Mouse (Mus musculus) left cerebral cortex, adult 2 months (tissue): ENCODE measurements around the gene Tyw5. TPM values are rescaled to one million over a fixed set of nuclear protein-coding genes. Genes with fewer than 3 reads are reported as not detected.

ENCODE experiments used
- DNase-seq, 2 experiments: peaks; one replicate each; pipeline ENCODE4 v3.0.0; 2021 to 2022; ENCODE audit warnings: low spot score in 2 of 2, mixed read lengths in 1 of 2; ENCODE audit errors: extremely low spot score in 1 of 2
- H3K27ac ChIP-seq: fragments of 200-600 bp; 2 replicates; pipeline ENCODE4 v1.8.1; 2022
- H3K4me3 ChIP-seq: fragments of 200-600 bp; 2 replicates; pipeline ENCODE4 v1.8.1; 2022
- CTCF ChIP-seq: fragments of 200-600 bp; IDR thresholded peaks from 2 replicates; pipeline ENCODE4 v1.8.1; 2022; ENCODE audit warnings: antibody characterized with exemption, mild to moderate bottlenecking, moderate library complexity
- intact Hi-C: fragments of 180-260 bp; cut with DNase I; formaldehyde crosslinking; loops from one replicate; pipeline ENCODE4 v1.15.1; 2025
- total RNA-seq, 2 experiments: library from RNA; stranded (reverse); gene quantifications; 2 replicates each; pipeline ENCODE4 v1.2.3; 2021

Gene Tyw5
- total RNA-seq, 2 experiments from 2014 or later, result 28.6 to 30.3 TPM

- no peak for TF ChIP-seq CTCF
- Histone ChIP-seq H3K4me3 (peak within 1 kb of the TSS; percentile 96), H3K27ac (peak within 1 kb of the TSS; percentile 92)
- intact Hi-C loops, result no loop called here
- peak; percentile 94 to 96 for DNase-seq
These were observed 29.2 kb downstream of the Tyw5 start, which contains the start of gene 1700066M21Rik for GRCm38 (mm10) chr1:57377376-57378341. TSS of gene 1700066M21Rik (plus strand) at chr1:57377620.

GRCm38 (mm10) chr1:57376806-57377205 is 30.1 kb downstream of the Tyw5 start:
- DNase-seq, result no peak
- TF ChIP-seq CTCF, result no peak
- intact Hi-C loops, result no loop called here
- H3K27ac ChIP-seq, result no peak overlapping the region
- H3K4me3 ChIP-seq, result no peak overlapping the region

- no peak overlapping the region for H3K4me3 ChIP-seq
- no peak overlapping the region for H3K27ac ChIP-seq
- no peak for TF ChIP-seq CTCF
- DNase-seq, result no peak
- intact Hi-C loops, result no loop called here
These were observed 31.6 kb downstream of the Tyw5 start for GRCm38 (mm10) chr1:57375276-57375675.

GRCm38 (mm10) chr1:57370451-57370850 is 36.5 kb downstream of the Tyw5 start:
- no peak for TF ChIP-seq CTCF
- no peak overlapping the region for H3K27ac ChIP-seq
- no peak for DNase-seq
- intact Hi-C loops, result no loop called here
- H3K4me3 ChIP-seq, result no peak overlapping the region

- Histone ChIP-seq H3K4me3 (no peak overlapping the region), H3K27ac (no peak overlapping the region)
- TF ChIP-seq CTCF, result no peak
- DNase-seq, result no peak
- intact Hi-C loops, result no loop called here
These were observed 37.8 kb downstream of the Tyw5 start for GRCm38 (mm10) chr1:57369111-57369510.

GRCm38 (mm10) chr1:57367446-57367845 is 39.5 kb downstream of the Tyw5 start:
- intact Hi-C loops, result no loop called here
- TF ChIP-seq CTCF, result no peak
- Histone ChIP-seq H3K4me3 (no peak overlapping the region), H3K27ac (no peak overlapping the region)
- no peak for DNase-seq

- intact Hi-C loops, result no loop called here
- DNase-seq, result no peak
- no peak for TF ChIP-seq CTCF
- H3K4me3 ChIP-seq, result no peak overlapping the region
- no peak overlapping the region for H3K27ac ChIP-seq
These were observed 48.4 kb downstream of the Tyw5 start for GRCm38 (mm10) chr1:57358546-57358945.

- Histone ChIP-seq H3K27ac (no peak overlapping the region), H3K4me3 (no peak overlapping the region)
- intact Hi-C loops, result no loop called here
- no peak for DNase-seq
- no peak for TF ChIP-seq CTCF
These were observed 55.0 kb downstream of the Tyw5 start for GRCm38 (mm10) chr1:57351941-57352340.

- intact Hi-C loops, result no loop called here
- DNase-seq, result no peak
- no peak for TF ChIP-seq CTCF
- Histone ChIP-seq H3K4me3 (no peak overlapping the region), H3K27ac (no peak overlapping the region)
These were observed 59.4 kb downstream of the Tyw5 start for GRCm38 (mm10) chr1:57347487-57347886.

- no peak overlapping the region for H3K4me3 ChIP-seq
- no peak overlapping the region for H3K27ac ChIP-seq
These were observed 65.7 kb downstream of the Tyw5 start for GRCm38 (mm10) chr1:57341197-57341596.

GRCm38 (mm10) chr1:57339156-57339796 is 67.6 kb downstream of the Tyw5 start:
- intact Hi-C loops, result loop anchor here (2.0 to 5.0 kb wide), 2 partner anchors 357 to 1452 kb away; no protein-coding TSS in a partner anchor
- DNase-seq, result no peak
- Histone ChIP-seq H3K4me3 (no peak overlapping the region), H3K27ac (no peak overlapping the region)
- TF ChIP-seq CTCF, result peak; percentile 75

More at GRCm38 (mm10) chr1:57341197-57341596, 65.7 kb downstream of the Tyw5 start:
- DNase-seq, result no peak
- no peak for TF ChIP-seq CTCF
- intact Hi-C loops, result no loop called here

Other genes starting within 250 kb of the Tyw5 start
- gene 1700066M21Rik, start 29.5 kb downstream of the Tyw5 start, total RNA-seq, result 10 to 100 TPM; 21.3 to 21.8 TPM
- 10 to 100 TPM; 11.5 to 11.9 TPM for gene Maip1, start 773 bp downstream of the Tyw5 start, total RNA-seq